Mouse (Mus musculus): ENCODE data around the gene Ing4. TPM values are rescaled to one million over a fixed set of nuclear protein-coding genes. Genes with fewer than 3 reads are reported as not detected.

Gene Ing4
- total RNA-seq (2021), result 10 to 100 TPM; 61.4 to 61.5 TPM

- DNase-seq (ENCODE audit: extremely low spot score in 1 of 2, low spot score in 1 of 2), result peak; percentile 65 to 80
Observed at GRCm38 (mm10) chr6:125039533-125040153, at the start of gene Ing4. Gene Ing4, plus strand, starts transcription at chr6:125039760.

GRCm38 (mm10) chr6:124992241-124992640 is 47.3 kb upstream of the Ing4 start:
- DNase-seq (ENCODE audit: extremely low spot score in 1 of 2, low spot score in 1 of 2), result no peak

GRCm38 (mm10) chr6:124993365-124993764 is 46.2 kb upstream of the Ing4 start:
- no peak for DNase-seq (ENCODE audit: extremely low spot score in 1 of 2, low spot score in 1 of 2)

DNA sequence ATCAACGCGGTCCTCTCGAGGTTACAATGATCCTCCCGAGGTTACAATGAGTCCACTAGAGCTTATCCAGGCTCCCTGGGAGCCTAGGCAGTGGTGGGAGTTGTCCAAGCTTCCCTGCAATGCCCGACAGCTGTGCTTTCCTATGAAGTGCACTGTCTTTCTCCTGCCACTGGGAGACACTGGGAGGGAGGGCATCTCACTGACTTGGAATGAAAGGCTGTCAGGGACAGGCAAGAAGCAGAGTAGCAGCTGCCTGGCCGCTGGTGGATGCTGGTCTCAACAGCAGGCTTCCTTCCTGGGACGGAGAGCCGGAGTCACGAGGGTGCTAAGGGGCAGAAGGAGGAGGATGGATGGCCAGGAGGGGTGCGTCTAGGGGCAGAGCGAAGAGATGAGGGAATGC is 45.7 kb upstream of the Ing4 start:
- DNase-seq (ENCODE audit: extremely low spot score in 1 of 2, low spot score in 1 of 2), result no peak

DNA sequence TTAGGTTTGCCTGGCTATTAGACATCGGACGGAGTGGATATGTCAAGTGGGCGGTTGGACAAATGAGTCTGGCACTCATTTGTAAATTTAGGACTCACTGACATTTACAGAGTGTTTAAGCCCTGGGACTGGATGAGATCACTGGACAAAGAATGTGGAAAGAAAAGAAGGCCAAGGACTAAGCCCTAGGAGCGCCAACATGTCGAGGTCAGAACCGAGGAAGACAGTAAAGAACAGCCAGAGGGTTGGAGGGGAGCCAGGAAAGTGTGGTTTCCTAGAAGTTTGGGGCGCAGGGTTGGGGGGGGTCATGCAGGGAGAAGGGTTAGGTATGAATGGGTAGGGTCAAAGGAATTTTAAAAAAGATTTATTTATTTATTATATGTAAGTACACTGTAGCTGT is 44.3 kb upstream of the Ing4 start:
- DNase-seq (ENCODE audit: extremely low spot score in 1 of 2, low spot score in 1 of 2), result no peak

DNA sequence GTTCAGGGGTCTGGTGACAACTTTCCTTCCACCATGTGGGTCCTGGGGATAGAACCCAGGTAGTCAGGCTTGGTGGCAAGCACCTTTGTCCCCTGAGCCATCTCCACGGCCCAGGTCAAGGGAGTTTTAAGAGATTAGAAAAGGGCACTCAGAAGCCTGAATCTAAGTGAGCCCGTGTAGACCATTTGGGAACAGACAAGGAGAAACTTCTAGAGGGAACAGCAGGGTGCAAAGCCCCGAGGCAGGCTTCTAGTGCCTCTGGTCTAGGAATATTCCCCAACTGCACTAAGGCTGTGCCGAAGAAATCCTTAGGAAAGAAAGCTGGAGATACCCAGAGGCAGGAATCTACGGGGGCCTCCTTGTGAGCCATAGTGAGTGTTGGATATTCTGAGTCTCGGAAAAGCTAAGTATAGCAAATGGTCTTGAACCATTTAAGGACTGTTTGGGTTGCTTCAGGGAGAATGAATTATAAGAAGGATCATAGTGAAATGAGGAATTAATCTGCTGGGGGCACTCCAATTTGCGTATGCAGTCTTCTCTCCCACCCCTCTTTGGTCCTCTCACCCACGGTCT is 43.6 kb upstream of the Ing4 start:
- no peak for DNase-seq (ENCODE audit: extremely low spot score in 1 of 2, low spot score in 1 of 2)

DNA sequence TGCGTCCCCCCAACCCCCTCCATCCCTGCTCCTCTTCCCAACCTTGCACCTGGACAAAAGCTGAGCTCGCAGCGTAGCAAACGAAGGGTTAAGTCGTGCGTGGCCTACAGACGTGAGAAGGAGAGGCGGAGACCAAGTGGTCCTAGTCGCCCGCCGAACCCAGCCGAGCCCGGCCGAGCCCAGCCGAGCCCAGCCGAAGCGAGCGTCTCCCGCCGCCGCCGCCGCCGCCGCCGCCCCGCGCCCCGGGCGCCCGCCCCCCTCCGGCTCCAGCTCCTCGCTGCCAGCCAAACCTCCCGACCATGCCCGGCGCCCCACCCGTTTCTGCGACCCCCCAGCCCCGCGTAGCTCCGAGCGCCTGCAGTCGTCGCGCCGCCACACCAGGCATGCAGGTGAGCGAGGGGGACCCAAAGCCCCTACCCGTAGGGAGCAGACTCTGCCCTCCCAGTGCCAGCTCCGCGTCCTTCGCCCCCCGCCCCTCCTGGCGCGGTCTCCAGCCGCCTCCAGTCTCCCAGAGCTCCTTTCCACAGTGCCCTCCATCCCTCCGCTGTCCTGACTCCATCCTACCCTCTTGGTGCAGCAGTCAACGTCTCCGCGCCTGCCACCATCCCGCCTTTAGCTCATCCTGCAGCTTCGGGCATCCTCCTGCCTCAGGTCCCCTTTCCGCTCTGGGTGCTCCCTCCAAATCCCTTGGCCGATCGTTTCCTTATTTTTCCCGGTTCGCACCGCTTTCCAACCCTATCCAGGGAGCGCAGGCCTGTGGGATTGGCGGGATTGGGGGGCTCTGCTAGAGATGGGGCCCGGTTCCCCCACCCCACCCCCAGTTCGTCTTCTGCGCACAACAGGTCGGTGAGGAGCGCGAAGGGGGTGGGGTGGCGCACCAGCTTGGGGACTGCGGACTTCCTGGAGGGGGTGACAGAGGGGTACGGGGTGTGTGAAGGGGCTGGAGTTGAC is 42.7 kb upstream of the Ing4 start, which contains the start of gene Pianp:
Gene Pianp, plus strand, starts transcription at position 144 of the 951 bp plus-strand sequence.
- peak; percentile 76 to 84 for DNase-seq (ENCODE audit: extremely low spot score in 1 of 2, low spot score in 1 of 2)

DNA sequence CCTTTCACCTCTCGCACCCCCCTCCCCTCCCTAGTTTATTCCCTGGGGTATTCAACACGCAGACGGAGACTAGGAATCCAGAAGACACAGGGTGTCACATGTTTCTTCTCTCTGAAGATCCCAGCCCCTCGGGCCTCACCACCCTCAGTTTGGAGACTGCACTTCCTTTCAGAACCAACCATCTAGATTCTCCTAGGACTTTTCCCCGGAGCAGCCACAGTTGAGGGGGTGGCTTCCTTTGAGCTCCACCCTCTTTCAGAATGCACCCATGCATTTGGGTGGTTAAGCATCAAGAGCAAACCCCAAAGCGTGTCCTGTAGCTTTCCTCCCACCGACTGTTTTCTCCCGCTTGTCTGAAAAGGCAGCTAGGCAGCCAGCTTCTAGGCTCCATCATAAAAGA is 41.5 kb upstream of the Ing4 start:
- DNase-seq (ENCODE audit: extremely low spot score in 1 of 2, low spot score in 1 of 2), result no peak

GRCm38 (mm10) chr6:124999091-124999490 is 40.5 kb upstream of the Ing4 start:
- no peak for DNase-seq (ENCODE audit: extremely low spot score in 1 of 2, low spot score in 1 of 2)

GRCm38 (mm10) chr6:124999546-124999945 is 40.0 kb upstream of the Ing4 start:
- no peak for DNase-seq (ENCODE audit: extremely low spot score in 1 of 2, low spot score in 1 of 2)

- no peak for DNase-seq (ENCODE audit: extremely low spot score in 1 of 2, low spot score in 1 of 2)
Observed at GRCm38 (mm10) chr6:125003706-125004105, 35.9 kb upstream of the Ing4 start.

GRCm38 (mm10) chr6:125005086-125005485 is 34.5 kb upstream of the Ing4 start:
- DNase-seq (ENCODE audit: extremely low spot score in 1 of 2, low spot score in 1 of 2), result no peak

GRCm38 (mm10) chr6:125008060-125008459 is 31.5 kb upstream of the Ing4 start:
- DNase-seq (ENCODE audit: extremely low spot score in 1 of 2, low spot score in 1 of 2), result no peak

DNA sequence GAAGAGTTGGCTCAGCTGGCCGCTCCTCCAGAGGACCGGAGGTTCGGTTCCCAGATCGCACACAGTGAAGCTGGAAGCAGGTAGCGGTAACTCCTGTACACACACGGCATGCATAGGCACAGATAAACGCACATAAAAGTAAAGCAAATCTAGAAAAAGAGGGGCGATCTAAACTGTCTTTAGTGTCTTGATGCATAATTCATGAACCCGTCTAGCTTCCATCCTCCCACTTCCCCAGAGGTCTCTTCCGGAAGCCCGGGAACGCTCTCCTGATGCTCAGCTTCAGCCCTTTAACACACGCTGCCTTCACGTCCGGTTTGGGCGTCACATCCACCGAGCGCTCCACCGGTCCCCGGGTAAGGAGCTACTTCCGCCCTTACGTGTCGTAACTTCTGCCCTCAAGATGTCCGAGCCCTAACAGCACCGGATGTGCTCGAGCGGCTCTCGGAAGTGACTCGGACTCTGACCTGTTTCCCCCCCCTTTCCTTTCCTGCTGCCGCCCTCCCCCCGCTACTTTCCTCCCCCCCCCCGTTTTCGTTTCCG is 30.9 kb upstream of the Ing4 start:
- peak; percentile 90 to 92 for DNase-seq (ENCODE audit: extremely low spot score in 1 of 2, low spot score in 1 of 2)

- DNase-seq (ENCODE audit: extremely low spot score in 1 of 2, low spot score in 1 of 2), result no peak
Observed at GRCm38 (mm10) chr6:125009129-125009180, 30.6 kb upstream of the Ing4 start, which contains the start of gene Zfp384. Gene Zfp384, plus strand, starts transcription at chr6:125009145.

DNA sequence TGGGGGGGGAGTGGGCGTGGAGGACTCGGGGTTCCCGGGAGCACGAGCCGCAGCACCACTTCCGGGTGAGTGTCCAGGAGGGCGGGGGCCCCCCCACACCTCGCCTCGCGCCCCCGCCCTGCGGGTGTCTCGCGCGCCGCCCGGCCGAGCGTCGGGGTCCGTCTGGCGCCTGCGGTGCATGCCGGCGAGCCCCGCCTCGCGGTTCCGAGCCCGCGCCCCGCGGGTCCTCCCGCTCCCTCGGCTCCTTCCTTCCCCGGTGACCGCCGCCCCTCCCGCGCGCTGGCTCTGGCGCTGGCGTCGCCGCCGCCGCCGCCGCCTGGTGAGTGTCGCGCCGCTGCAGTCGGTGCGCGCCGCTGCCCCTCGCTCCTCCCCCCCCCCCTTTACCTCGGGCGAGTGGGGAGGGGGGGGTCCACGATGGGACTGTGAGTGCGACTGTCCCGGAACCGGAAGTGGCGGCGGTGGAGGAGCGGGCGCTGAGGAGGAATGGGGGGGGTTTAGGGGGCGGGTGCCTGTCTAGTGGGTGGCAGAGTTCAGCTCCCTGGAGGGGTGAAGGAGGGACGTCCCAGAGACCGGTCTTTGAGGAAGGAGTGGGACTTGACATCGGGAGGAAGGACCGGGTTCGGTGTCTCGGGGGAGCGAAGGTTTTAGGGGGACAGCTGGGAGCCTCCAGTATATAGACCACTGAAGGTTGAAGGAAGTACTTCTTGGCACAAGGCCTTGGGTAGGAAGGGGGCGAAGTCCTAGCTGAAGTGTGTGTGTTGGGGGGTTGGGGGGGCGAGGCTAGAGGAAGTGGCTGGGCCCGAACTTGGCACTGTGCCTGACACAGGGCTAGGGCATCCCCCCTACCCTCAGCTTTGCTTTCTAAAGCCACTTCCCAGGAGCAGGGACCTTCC is 30.1 kb upstream of the Ing4 start:
- DNase-seq (ENCODE audit: extremely low spot score in 1 of 2, low spot score in 1 of 2), result peak in 1 of 2 experiments; percentile 59

GRCm38 (mm10) chr6:125017682-125018081 is 21.9 kb upstream of the Ing4 start:
- no peak for DNase-seq (ENCODE audit: extremely low spot score in 1 of 2, low spot score in 1 of 2)

GRCm38 (mm10) chr6:125030532-125030931 is 9.0 kb upstream of the Ing4 start:
- peak in 1 of 2 experiments; percentile 30 for DNase-seq (ENCODE audit: extremely low spot score in 1 of 2, low spot score in 1 of 2)

GRCm38 (mm10) chr6:125031604-125032003 is 8.0 kb upstream of the Ing4 start:
- no peak for DNase-seq (ENCODE audit: extremely low spot score in 1 of 2, low spot score in 1 of 2)

GRCm38 (mm10) chr6:125038666-125039065 is 894 bp upstream of the Ing4 start:
- DNase-seq (ENCODE audit: extremely low spot score in 1 of 2, low spot score in 1 of 2), result no peak

- DNase-seq (ENCODE audit: extremely low spot score in 1 of 2, low spot score in 1 of 2), result no peak
Observed at GRCm38 (mm10) chr6:125039131-125039530, 429 bp upstream of the Ing4 start.
